Mouse (Mus musculus) cerebellum, adult 18-20 months (tissue): ENCODE measurements at regions not wholly inside any gene's neighbourhood (a gene's known extent, or its start where the extent isn't known, plus 50 kb on each side); places are given as distances from the start of the nearest gene placed in this dataset.

Experiments used
- DNase-seq, 2 experiments: peaks; one replicate each; pipeline ENCODE4 v3.0.0; 2021

GRCm38 (mm10) chr2:94590494-94590893 is 152.6 kb upstream of the Api5 start:
- DNase-seq = no peak

GRCm38 (mm10) chr2:94587255-94587654 is 149.3 kb upstream of the Api5 start:
- no peak for DNase-seq

- no peak for DNase-seq
These were observed 133.7 kb upstream of the Api5 start for GRCm38 (mm10) chr2:94571646-94572045.

GRCm38 (mm10) chr2:94541230-94541905 is 103.4 kb upstream of the Api5 start:
- DNase-seq = no peak

GRCm38 (mm10) chr2:94536631-94537030 is 98.7 kb upstream of the Api5 start:
- peak; percentile 22 to 26 for DNase-seq

GRCm38 (mm10) chr2:94531175-94531574 is 93.2 kb upstream of the Api5 start:
- DNase-seq = peak; percentile 49 to 52

GRCm38 (mm10) chr2:94524536-94524935 is 86.6 kb upstream of the Api5 start:
- no peak for DNase-seq

GRCm38 (mm10) chr2:94516866-94517265 is 78.9 kb upstream of the Api5 start:
- DNase-seq = peak; percentile 54 to 65

- DNase-seq = no peak
These were observed 74.1 kb upstream of the Api5 start for GRCm38 (mm10) chr2:94512027-94512426.

GRCm38 (mm10) chr2:94500649-94501048 is 62.7 kb upstream of the Api5 start:
- DNase-seq = no peak

- no peak for DNase-seq
These were observed 60.6 kb upstream of the Api5 start for GRCm38 (mm10) chr2:94498516-94498915.
